Mouse (Mus musculus) heart, adult 2 months (tissue): ENCODE results near the gene Capn5.

Experiments
- CTCF ChIP-seq: fragments of 200-600 bp; IDR thresholded peaks from 2 replicates; pipeline ENCODE4 v1.8.1; 2022; ENCODE audit warnings: antibody characterized with exemption, mild to moderate bottlenecking, moderate library complexity
- POLR2A ChIP-seq: fragments of 200-500 bp; IDR thresholded peaks from 2 replicates; pipeline ENCODE4 v1.6.1; 2011; ENCODE audit warnings: mild to moderate bottlenecking, low read depth, low read length, control low read depth; ENCODE audit not compliant: insufficient read depth

DNA sequence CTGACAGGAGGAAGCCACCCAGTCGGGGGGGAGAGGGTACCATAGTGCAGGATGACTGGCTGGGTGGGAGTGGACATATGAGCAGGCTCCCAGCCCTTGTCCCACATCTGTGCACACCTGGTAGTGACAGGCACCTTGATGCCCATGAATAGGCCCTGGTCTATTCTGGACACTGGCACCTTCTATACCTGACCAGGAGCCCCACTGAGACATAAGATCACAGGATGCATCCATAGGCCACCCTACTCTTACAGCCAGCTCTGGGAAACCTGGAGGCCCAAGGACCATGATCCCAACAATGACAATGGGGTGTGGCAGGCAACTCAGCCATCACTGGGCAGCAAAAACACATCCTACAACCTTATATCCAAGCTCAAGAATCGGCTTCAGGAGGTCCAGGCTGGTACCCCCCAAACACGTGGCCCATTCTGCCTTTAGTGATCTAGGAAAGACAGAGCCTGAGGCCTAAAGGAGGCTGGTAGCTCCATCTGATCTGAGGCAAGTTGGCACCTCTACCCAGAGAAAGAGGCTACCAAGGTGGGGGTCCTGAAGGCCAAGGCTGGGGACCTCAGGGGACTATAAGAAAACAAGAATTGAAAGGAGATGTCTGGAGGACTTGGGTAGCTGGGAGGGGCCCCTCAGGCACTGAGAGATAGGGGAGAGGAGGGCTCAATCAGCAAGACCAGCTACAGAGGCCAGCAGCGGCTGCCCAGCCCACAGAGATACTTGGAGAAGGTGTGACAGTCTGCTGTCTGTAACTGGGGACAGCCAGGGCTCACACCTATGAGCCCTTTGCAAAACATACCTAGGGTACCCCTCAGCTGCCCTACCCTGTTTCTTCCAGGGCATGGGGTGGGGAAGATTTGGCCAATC is 3.0 kb downstream of the Capn5 start:
- TF ChIP-seq POLR2A (no peak), CTCF (no peak)
